In genomic region chr16:35223930-35224329, GRCm38 (mm10) we compare ENCODE assay signal across 16 mouse cellular contexts.
DNase-seq lines count a peak whose midpoint lies in the region; ATAC-seq and TF ChIP-seq lines count a peak whose summit lies in the region.
"Had no signal": no experiment of that assay in that cellular context is flagged by ENCODE, and none has a peak within 500 bp of the region (broad histone marks: within the 10 kb centered on the region; RNA-seq: fewer than 3 reads in every experiment).

No protein-coding gene starts in this region.

- no peak overlapping the region for H3K9ac ChIP-seq in embryonic facial prominence, embryonic 14.5 days (ENCODE audit: low read depth, low read length)
- peak overlapping the region; percentile 28; the same call in 1 of the 2 replicates for H3K9ac ChIP-seq in heart, postnatal 0 days (replicated peaks; ENCODE audit: low read depth, low read length)
- H3K9ac ChIP-seq in liver, embryonic 11.5 days (ENCODE audit: low read depth, low read length): no peak overlapping the region
- H3K9ac ChIP-seq: neural tube, embryonic 13.5 days had no signal

- TF ChIP-seq EP300 in heart, postnatal 0 days (IDR thresholded peaks at IDR 0.05; ENCODE audit: low read depth): no peak

- WGBS in embryonic facial prominence, embryonic 14.5 days: 82% methylated on average over 4 of the region's 4 CpGs
- WGBS in embryonic facial prominence, embryonic 10.5 days: 88% methylated on average over 4 of the region's 4 CpGs
- WGBS in heart, postnatal 0 days: 30% methylated on average over 4 of the region's 4 CpGs
- WGBS in liver, embryonic 11.5 days: 85% methylated on average over 4 of the region's 4 CpGs

- intact Hi-C loops in heart, postnatal 36 days (cut with DNase I): no loop called here

- H3K4me2 ChIP-seq in embryonic facial prominence, embryonic 14.5 days (ENCODE audit: low read depth, low read length): no peak overlapping the region
- H3K4me2 ChIP-seq in heart, postnatal 0 days (ENCODE audit: low read depth, low read length): peak overlapping the region; percentile 26
- no peak overlapping the region for H3K4me2 ChIP-seq in liver, embryonic 11.5 days
- H3K4me2 ChIP-seq: neural tube, embryonic 13.5 days had no signal

- no peak for ATAC-seq in embryonic facial prominence, embryonic 14.5 days (ENCODE audit: low read depth)
- peak; percentile 53 for ATAC-seq in heart, postnatal 0 days (ENCODE audit: insufficient read depth, low read depth)
- no peak for ATAC-seq in liver, embryonic 11.5 days (replicated peaks; ENCODE audit: low FRiP score)
- ATAC-seq: midbrain, embryonic 16.5 days had no signal

- TF ChIP-seq CTCF in heart, postnatal 0 days (IDR thresholded peaks at IDR 0.05; ENCODE audit: low read depth): no peak

- H3K27me3 ChIP-seq in embryonic facial prominence, embryonic 14.5 days (replicated peaks; ENCODE audit: control insufficient read depth, insufficient read depth, low read length): no peaks in the 10 kb centered on the region
- no peaks in the 10 kb centered on the region for H3K27me3 ChIP-seq in embryonic facial prominence, embryonic 10.5 days (replicated peaks; ENCODE audit: low read depth, poor library complexity, severe bottlenecking)
- no peaks in the 10 kb centered on the region for H3K27me3 ChIP-seq in heart, postnatal 0 days (ENCODE audit: control insufficient read depth, insufficient read depth, low read length)
- no peaks in the 10 kb centered on the region for H3K27me3 ChIP-seq in liver, embryonic 11.5 days (replicated peaks; ENCODE audit: control insufficient read depth, insufficient read depth, low read length)
- H3K27me3 ChIP-seq: neural tube, embryonic 13.5 days had no signal

- H3K36me3 ChIP-seq in embryonic facial prominence, embryonic 14.5 days (ENCODE audit: control insufficient read depth, insufficient read depth, low read length): no peaks in the 10 kb centered on the region
- no peaks in the 10 kb centered on the region for H3K36me3 ChIP-seq in embryonic facial prominence, embryonic 10.5 days (replicated peaks)
- H3K36me3 ChIP-seq in heart, postnatal 0 days (replicated peaks; ENCODE audit: control insufficient read depth, insufficient read depth, low read length): no peaks in the 10 kb centered on the region
- H3K36me3 ChIP-seq in liver, embryonic 11.5 days (ENCODE audit: control insufficient read depth, insufficient read depth, low read length): no peaks in the 10 kb centered on the region
- H3K36me3 ChIP-seq: neural tube, embryonic 13.5 days had no signal

- no peaks in the 10 kb centered on the region for H3K4me1 ChIP-seq in embryonic facial prominence, embryonic 14.5 days (ENCODE audit: control insufficient read depth, insufficient read depth, low read length)
- H3K4me1 ChIP-seq in embryonic facial prominence, embryonic 10.5 days: peaks cover 26% of the 10 kb centered on the region
- peaks cover 78% of the 10 kb centered on the region for H3K4me1 ChIP-seq in heart, postnatal 0 days (ENCODE audit: control insufficient read depth, insufficient read depth)
- H3K4me1 ChIP-seq in liver, embryonic 11.5 days (replicated peaks; ENCODE audit: control insufficient read depth, insufficient read depth, low read length): no peaks in the 10 kb centered on the region

- no peak overlapping the region for H3K27ac ChIP-seq in embryonic facial prominence, embryonic 14.5 days (replicated peaks; ENCODE audit: low read depth, low read length)
- H3K27ac ChIP-seq in embryonic facial prominence, embryonic 10.5 days (replicated peaks): no peak overlapping the region
- H3K27ac ChIP-seq in heart, postnatal 0 days (ENCODE audit: low read depth): peak overlapping the region; percentile 89
- H3K27ac ChIP-seq in liver, embryonic 11.5 days (ENCODE audit: low read depth, low read length): no peak overlapping the region
- H3K27ac ChIP-seq: neural tube, embryonic 13.5 days had no signal

- DNase-seq in embryonic facial prominence, embryonic 14.5 days (ENCODE audit: low spot score): peak; percentile 14
- DNase-seq in embryonic facial prominence, embryonic 10.5 days (ENCODE audit: low spot score): no peak
- no peak for DNase-seq in heart, postnatal 0 days (ENCODE audit: low spot score)
- no peak for DNase-seq in heart, postnatal 36 days
- DNase-seq in A20 (ENCODE audit: low read depth, low spot score): peak; percentile 16
- peak; percentile 72 for DNase-seq in cerebellum, adult 9-11 months
- DNase-seq in liver, embryonic 11.5 days (ENCODE audit: low spot score): no peak
- DNase-seq in adrenal gland, postnatal 25 days: no peak
- DNase-seq: adrenal gland, postnatal 10 days; gastrocnemius, postnatal 10 days; kidney, postnatal 25 days; lung, postnatal 4 days; thymus, postnatal 14 days had no signal

- no peaks in the 10 kb centered on the region for H3K9me3 ChIP-seq in embryonic facial prominence, embryonic 14.5 days (ENCODE audit: control insufficient read depth, low read length)
- H3K9me3 ChIP-seq in embryonic facial prominence, embryonic 10.5 days: no peaks in the 10 kb centered on the region
- H3K9me3 ChIP-seq in heart, postnatal 0 days (replicated peaks; ENCODE audit: control insufficient read depth, low read length): no peaks in the 10 kb centered on the region
- H3K9me3 ChIP-seq in liver, embryonic 11.5 days (ENCODE audit: control insufficient read depth, low read length): no peaks in the 10 kb centered on the region
- H3K9me3 ChIP-seq: neural tube, embryonic 13.5 days had no signal

- no peak overlapping the region for H3K4me3 ChIP-seq in embryonic facial prominence, embryonic 14.5 days (ENCODE audit: low read depth, low read length)
- no peak overlapping the region for H3K4me3 ChIP-seq in embryonic facial prominence, embryonic 10.5 days
- no peak overlapping the region for H3K4me3 ChIP-seq in heart, postnatal 0 days (ENCODE audit: low read depth, low read length)
- H3K4me3 ChIP-seq in liver, embryonic 11.5 days (ENCODE audit: low read depth, low read length): no peak overlapping the region
- H3K4me3 ChIP-seq: erythroblast, embryonic 14.5 days; neural tube, embryonic 13.5 days had no signal

Comparison
In these comparisons a context has a peak if more than half of its experiments do, and no peak if none do; other contexts are left out.
1. DNase-seq: peak in embryonic facial prominence, embryonic 14.5 days (single experiment), A20 (single experiment) and cerebellum, adult 9-11 months (single experiment); none in embryonic facial prominence, embryonic 10.5 days (single experiment), heart, postnatal 0 days (single experiment), heart, postnatal 36 days (0 of 2), liver, embryonic 11.5 days (single experiment) and adrenal gland, postnatal 25 days (single experiment).